Mouse (Mus musculus): Measurements from ENCODE around the gene Mfsd11. TPM values are rescaled to one million over a fixed set of nuclear protein-coding genes. Genes with fewer than 3 reads are reported as not detected.
"Not testable (repeated sequence)": the region's sequence is repeated elsewhere in the genome, so short reads cannot be mapped to it uniquely, and the experiment has no call there.

Gene Mfsd11
- total RNA-seq, 1 experiment from 2014 or later, result 39.6 TPM

- no peak for DNase-seq
Observed at GRCm38 (mm10) chr11:116821057-116821940, 30.9 kb upstream of the Mfsd11 start.

- DNase-seq, result no peak
Observed at GRCm38 (mm10) chr11:116822215-116822614, 30.0 kb upstream of the Mfsd11 start.

GRCm38 (mm10) chr11:116822626-116823025 lies 29.6 kb upstream of the Mfsd11 start:
- no peak for DNase-seq

DNA sequence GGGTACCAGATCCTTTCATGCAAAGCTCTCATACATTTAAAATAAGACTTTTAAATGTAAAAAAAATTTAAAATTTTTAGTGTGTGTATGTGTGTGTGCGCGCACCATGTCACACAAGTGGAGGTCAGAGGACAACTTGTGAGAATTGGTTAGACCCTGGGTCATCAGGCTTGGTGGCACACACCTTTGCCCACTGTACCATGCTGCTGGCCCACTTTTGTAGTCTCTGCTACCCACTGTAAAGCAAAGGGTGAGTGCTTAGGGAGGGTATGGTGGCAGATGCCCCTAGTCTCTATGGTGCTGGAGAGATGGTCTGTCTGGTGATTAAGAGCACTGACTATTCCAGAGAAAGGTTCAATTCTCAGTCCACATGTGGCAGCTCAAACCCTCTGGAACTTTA lies 29.0 kb upstream of the Mfsd11 start:
- no peak for DNase-seq

DNA sequence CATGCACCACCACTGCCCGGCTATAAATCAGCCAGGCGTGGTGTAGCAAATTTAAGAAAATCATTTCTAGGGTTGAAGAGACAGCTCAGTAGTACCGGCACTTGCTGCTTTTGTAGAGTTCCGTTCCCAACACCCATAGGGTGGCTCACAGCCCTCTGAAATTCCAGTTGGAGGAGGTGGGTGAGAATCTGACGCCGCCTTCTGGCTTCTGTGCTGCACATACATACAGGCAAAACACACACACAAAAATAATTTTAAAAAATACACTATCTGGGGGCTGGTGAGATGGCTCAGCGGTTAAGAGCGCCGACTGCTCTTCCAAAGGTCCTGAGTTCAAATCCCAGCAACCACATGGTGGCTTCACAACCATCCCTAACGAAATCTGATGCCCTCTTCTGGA lies 28.4 kb upstream of the Mfsd11 start:
- DNase-seq, result not testable (repeated sequence)

GRCm38 (mm10) chr11:116825230-116825629 lies 27.0 kb upstream of the Mfsd11 start:
- DNase-seq, result peak; percentile 56

- DNase-seq, result no peak
Observed at GRCm38 (mm10) chr11:116826550-116827504, 25.4 kb upstream of the Mfsd11 start.

- peak; percentile 91 for DNase-seq
Observed at GRCm38 (mm10) chr11:116827534-116828165, 24.6 kb upstream of the Mfsd11 start, which contains the start of gene Mxra7. Mxra7 (minus strand) TSS chr11:116828046.

GRCm38 (mm10) chr11:116832172-116832685 lies 20.0 kb upstream of the Mfsd11 start:
- DNase-seq, result no peak

- no peak for DNase-seq
Observed at GRCm38 (mm10) chr11:116834954-116835353, 17.3 kb upstream of the Mfsd11 start.

DNA sequence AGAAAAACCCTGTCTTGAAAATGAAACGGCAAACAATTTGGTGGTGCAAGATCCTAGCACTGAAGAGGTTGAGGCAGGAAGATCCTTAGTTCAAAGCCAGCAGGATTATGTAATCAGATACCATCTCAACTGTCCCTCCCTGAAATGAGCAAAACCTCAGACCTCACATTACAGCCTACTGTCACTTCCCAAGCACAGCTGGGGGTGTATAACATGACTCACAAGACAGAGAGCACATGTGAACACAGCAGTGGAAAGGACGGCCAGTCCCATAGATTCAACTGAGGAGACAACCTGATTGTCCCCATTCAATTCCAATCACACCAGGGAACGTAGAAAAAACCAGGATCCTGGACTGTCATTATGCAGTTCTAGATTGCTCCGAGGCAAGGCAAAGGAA lies 16.0 kb upstream of the Mfsd11 start:
- DNase-seq, result no peak

DNA sequence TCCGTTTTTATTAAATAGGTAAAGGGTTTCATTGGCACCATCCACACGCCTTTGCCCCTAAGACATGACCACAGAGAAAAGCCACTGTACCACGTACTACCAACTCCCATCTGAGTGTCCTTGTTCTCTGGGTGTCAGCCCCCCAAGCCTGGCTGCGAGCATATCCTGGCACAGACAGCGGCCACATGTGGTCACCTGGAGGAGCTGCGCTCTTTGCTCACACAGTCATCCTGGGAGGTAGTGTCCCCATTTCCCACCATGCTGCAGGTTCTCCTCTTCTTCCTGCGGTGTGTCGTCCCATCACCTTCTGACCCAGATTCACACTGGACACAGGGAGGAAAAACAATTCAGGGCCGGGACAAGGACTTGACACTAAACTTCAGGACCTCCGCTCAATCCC lies 14.8 kb upstream of the Mfsd11 start:
- DNase-seq, result no peak

GRCm38 (mm10) chr11:116838936-116839335 lies 13.3 kb upstream of the Mfsd11 start:
- no peak for DNase-seq

DNA sequence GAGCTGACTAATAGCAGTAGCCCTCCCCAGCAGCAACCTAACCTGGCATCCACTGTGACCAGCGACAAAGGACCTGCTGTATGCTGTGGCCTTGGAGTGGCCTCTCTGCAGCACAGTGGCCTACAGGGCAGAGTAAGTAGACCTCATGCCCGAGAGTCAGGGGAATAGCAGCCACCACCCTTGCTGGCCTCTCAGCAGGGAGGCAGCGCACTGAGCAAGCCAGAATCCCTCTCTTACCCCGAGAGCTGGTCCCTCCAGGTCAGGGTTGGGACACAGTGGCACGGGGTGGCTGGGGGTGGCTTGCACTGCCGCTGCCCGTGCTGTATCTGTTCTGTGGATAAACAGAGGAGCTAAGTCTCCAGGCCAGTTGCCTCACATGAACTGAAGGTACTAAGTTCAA lies 12.6 kb upstream of the Mfsd11 start:
- no peak for DNase-seq

GRCm38 (mm10) chr11:116840748-116841147 lies 11.5 kb upstream of the Mfsd11 start:
- no peak for DNase-seq

DNA sequence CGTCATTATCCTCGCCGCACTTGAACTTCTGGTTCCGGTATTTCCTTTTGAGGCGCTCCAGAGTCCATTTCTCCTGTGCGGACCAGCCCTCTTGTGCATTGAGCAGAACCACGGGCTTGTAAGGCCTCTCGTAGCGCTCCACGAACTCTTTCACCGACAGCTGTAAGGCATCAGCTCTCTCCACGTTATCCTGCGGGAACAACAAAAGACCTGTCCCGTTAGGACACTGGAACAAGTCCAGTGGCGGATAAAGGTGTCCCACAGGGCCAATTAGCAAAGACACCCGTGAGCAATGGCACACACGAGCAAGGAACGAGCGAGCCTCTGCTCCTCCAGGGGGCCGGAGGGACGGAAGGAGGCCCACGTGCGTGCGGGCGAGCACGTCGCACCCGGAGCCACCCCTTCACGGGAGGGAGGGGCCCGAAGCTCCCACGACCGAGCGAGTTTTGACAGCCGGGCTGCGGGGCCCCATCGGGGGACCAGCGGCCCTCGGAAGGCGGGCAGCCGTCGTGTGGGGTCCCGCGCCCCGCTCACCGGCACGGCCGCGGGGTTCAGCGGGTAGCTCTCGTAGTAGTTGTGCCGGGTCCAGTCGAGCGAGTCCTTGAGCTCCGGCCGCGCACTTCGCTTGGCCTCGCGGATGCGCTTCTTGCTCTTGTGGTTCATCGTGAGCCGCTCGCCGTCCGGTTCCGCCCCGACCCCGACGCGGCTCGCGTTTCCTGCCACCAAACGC lies 9.5 kb upstream of the Mfsd11 start:
- peak; percentile 74 for DNase-seq

GRCm38 (mm10) chr11:116843261-116844233 lies 8.7 kb upstream of the Mfsd11 start, which contains the start of the genes Mettl23 and Jmjd6:
Mettl23 (plus strand) TSS chr11:116843278.
Jmjd6 (minus strand) TSS chr11:116843449.
- peak; percentile 95 for DNase-seq

DNA sequence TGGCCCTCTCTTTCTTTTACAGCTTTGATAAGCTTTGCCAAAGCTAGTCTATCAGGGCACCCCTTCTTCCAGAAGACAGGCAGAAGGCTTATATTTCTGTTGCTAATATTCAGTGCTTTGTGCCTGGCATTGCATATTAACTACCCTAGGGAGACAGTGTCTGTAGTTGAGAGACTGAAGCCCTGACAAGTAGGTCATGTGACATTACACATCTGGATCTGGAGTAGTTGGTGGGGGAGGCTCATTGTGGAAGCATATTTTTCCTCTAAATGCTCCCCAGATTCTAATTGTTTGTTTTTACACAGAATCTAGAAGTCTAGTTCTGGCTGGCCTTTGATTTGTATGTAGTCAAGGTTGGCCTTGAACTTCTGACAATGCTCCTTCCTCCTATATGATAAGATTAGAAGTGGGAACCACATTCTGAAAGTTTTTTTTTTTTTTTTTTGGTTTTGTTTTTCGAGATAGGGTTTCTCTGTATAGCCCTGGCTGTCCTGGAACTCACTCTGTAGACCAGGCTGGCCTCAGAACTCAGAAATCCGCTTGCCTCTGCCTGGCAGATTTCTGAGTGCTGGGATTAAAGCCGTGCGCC lies 5.6 kb upstream of the Mfsd11 start:
- no peak for DNase-seq
